Mouse (Mus musculus) embryonic fibroblast, embryonic 13.5 days (primary cell): ENCODE results near the gene Azin2.

Source experiments
- CTCF ChIP-seq: IDR thresholded peaks from 2 replicates; pipeline ENCODE4 v1.5.1; 2011; ENCODE audit warnings: mild to moderate bottlenecking, control low read depth, low read length, moderate library complexity, borderline replicate concordance; ENCODE audit not compliant: insufficient read depth
- POLR2A ChIP-seq: IDR thresholded peaks from 2 replicates; pipeline ENCODE4 v1.6.1; 2011; ENCODE audit warnings: low read depth, mild to moderate bottlenecking, control low read depth, low read length, moderate library complexity

GRCm38 (mm10) chr4:128896667-128897066 lies 65.6 kb downstream of the Azin2 start:
- TF ChIP-seq CTCF (no peak), POLR2A (no peak)
